Mouse (Mus musculus) layer of hippocampus, adult 9-11 months (tissue): ENCODE measurements around the gene B4galt3.
A peak's percentile ranks its signal among the peaks of the same experiment; 100 is the strongest.
"Not testable (repeated sequence)": the region's sequence is repeated elsewhere in the genome, so short reads cannot be mapped to it uniquely, and the experiment has no call there.

Source experiments
- DNase-seq: peaks from one replicate; pipeline ENCODE4 v3.0.0; 2022

The B4galt3 gene

GRCm38 (mm10) chr1:171285096-171285892 is 15.2 kb downstream of the B4galt3 start:
- DNase-seq = no peak

- DNase-seq = no peak
Observed at GRCm38 (mm10) chr1:171286517-171286916, 16.4 kb downstream of the B4galt3 start.

GRCm38 (mm10) chr1:171287136-171288081 is 17.3 kb downstream of the B4galt3 start, which contains the start of gene Usp21:
Gene Usp21, minus strand, starts transcription at chr1:171287991.
- peak; percentile 96 for DNase-seq

- DNase-seq = no peak
Observed at GRCm38 (mm10) chr1:171288328-171288727, 18.2 kb downstream of the B4galt3 start.

GRCm38 (mm10) chr1:171293351-171293750 is 23.2 kb downstream of the B4galt3 start:
- DNase-seq = no peak

- no peak for DNase-seq
Observed at GRCm38 (mm10) chr1:171293906-171294297, 23.8 kb downstream of the B4galt3 start.

GRCm38 (mm10) chr1:171294298-171295062 is 24.4 kb downstream of the B4galt3 start, which contains the start of gene Ufc1:
Gene Ufc1, minus strand, starts transcription at chr1:171295024.
- peak; percentile 82 for DNase-seq

GRCm38 (mm10) chr1:171295063-171295402 is 24.9 kb downstream of the B4galt3 start:
- DNase-seq = no peak

- DNase-seq = no peak
Observed at GRCm38 (mm10) chr1:171298226-171298625, 28.1 kb downstream of the B4galt3 start.

GRCm38 (mm10) chr1:171306157-171306556 is 36.0 kb downstream of the B4galt3 start:
- DNase-seq = not testable (repeated sequence)

- DNase-seq = no peak
Observed at GRCm38 (mm10) chr1:171309321-171309720, 39.2 kb downstream of the B4galt3 start.

- no peak for DNase-seq
Observed at GRCm38 (mm10) chr1:171319748-171320147, 49.6 kb downstream of the B4galt3 start.

- DNase-seq = no peak
Observed at GRCm38 (mm10) chr1:171320151-171320550, 50.0 kb downstream of the B4galt3 start.

GRCm38 (mm10) chr1:171321415-171321814 is 51.3 kb downstream of the B4galt3 start:
- no peak for DNase-seq

GRCm38 (mm10) chr1:171322012-171322411 is 51.9 kb downstream of the B4galt3 start:
- DNase-seq = no peak

GRCm38 (mm10) chr1:171325571-171325970 is 55.4 kb downstream of the B4galt3 start:
- no peak for DNase-seq
